Mouse (Mus musculus): ENCODE measurements around the gene Rbfox3. TPM values are rescaled to one million over a fixed set of nuclear protein-coding genes. Genes with fewer than 3 reads are reported as not detected.
A peak's percentile ranks its signal among the peaks of the same experiment; 100 is the strongest.

Rbfox3 gene
- polyA plus RNA-seq, 1 experiment from 2014 or later, result 69.3 TPM

GRCm38 (mm10) chr11:118479776-118480175, 431.6 kb downstream of the Rbfox3 start:
- Histone ChIP-seq H3K27ac (no peak overlapping the region), H3K9me3 (ENCODE audit: control insufficient read depth, low read length) (no peaks in the 10 kb centered on the region), H3K27me3 (ENCODE audit: control insufficient read depth, insufficient read depth, low read length) (no peaks in the 10 kb centered on the region), H3K4me1 (replicated peaks; ENCODE audit: control insufficient read depth, insufficient read depth, low read length) (0 out of 2 replicates have a peak, but pooled peaks cover 4% of the 10 kb centered on the region), H3K4me2 (replicated peaks) (no peak overlapping the region), H3K36me3 (replicated peaks; ENCODE audit: control insufficient read depth, insufficient read depth) (no peaks in the 10 kb centered on the region), H3K4me3 (replicated peaks; ENCODE audit: low read length) (no peak overlapping the region), H3K9ac (no peak overlapping the region)
- ATAC-seq (ENCODE audit: low FRiP score) (no peak), DNase-seq (ENCODE audit: low spot score) (no peak)
- 80% methylated on average over 12 of the region's 12 CpGs for WGBS

GRCm38 (mm10) chr11:118476396-118477373, 434.7 kb downstream of the Rbfox3 start, which contains the start of gene Engase:
Gene Engase (plus strand): TSS chr11:118476829.
- no peaks in the 10 kb centered on the region for H3K36me3 ChIP-seq (replicated peaks; ENCODE audit: control insufficient read depth, insufficient read depth)
- H3K27me3 ChIP-seq (ENCODE audit: control insufficient read depth, insufficient read depth, low read length), result no peaks in the 10 kb centered on the region
- peak within 1 kb of the TSS; percentile 63 for H3K4me3 ChIP-seq (replicated peaks; ENCODE audit: low read length)
- DNase-seq (ENCODE audit: low spot score), result peak; percentile 89
- H3K9ac ChIP-seq, result peak within 1 kb of the TSS; percentile 69
- peak within 1 kb of the TSS; percentile 10; the same call in 1 of the 2 replicates for H3K27ac ChIP-seq
- WGBS, result 1% methylated on average over 57 of the region's 57 CpGs
- peak; percentile 99 for ATAC-seq (ENCODE audit: low FRiP score)
- H3K4me1 ChIP-seq (replicated peaks; ENCODE audit: control insufficient read depth, insufficient read depth, low read length), result 0 out of 2 replicates have a peak, but pooled peaks cover 4% of the 10 kb centered on the region
- H3K4me2 ChIP-seq (replicated peaks), result peak within 1 kb of the TSS; percentile 67
- no peaks in the 10 kb centered on the region for H3K9me3 ChIP-seq (ENCODE audit: control insufficient read depth, low read length)

- Histone ChIP-seq H3K9me3 (ENCODE audit: control insufficient read depth, low read length) (no peaks in the 10 kb centered on the region), H3K36me3 (replicated peaks; ENCODE audit: control insufficient read depth, insufficient read depth) (no peaks in the 10 kb centered on the region), H3K4me3 (replicated peaks; ENCODE audit: low read length) (no peak overlapping the region), H3K9ac (no peak overlapping the region), H3K4me1 (replicated peaks; ENCODE audit: control insufficient read depth, insufficient read depth, low read length) (0 out of 2 replicates have a peak, but pooled peaks cover 4% of the 10 kb centered on the region), H3K27ac (no peak overlapping the region), H3K27me3 (ENCODE audit: control insufficient read depth, insufficient read depth, low read length) (no peaks in the 10 kb centered on the region), H3K4me2 (replicated peaks) (no peak overlapping the region)
- DNase-seq (ENCODE audit: low spot score) (no peak), ATAC-seq (ENCODE audit: low FRiP score) (no peak)
- 94% methylated on average over 7 of the region's 7 CpGs for WGBS
These were observed 435.8 kb downstream of the Rbfox3 start for GRCm38 (mm10) chr11:118475496-118476083.

- H3K4me2 ChIP-seq (replicated peaks), result no peak overlapping the region
- 83% methylated on average over 6 of the region's 6 CpGs for WGBS
- ATAC-seq (ENCODE audit: low FRiP score) (no peak), DNase-seq (ENCODE audit: low spot score) (no peak)
- H3K27me3 ChIP-seq (ENCODE audit: control insufficient read depth, insufficient read depth, low read length), result no peaks in the 10 kb centered on the region
- 0 out of 2 replicates have a peak, but pooled peaks cover 4% of the 10 kb centered on the region for H3K4me1 ChIP-seq (replicated peaks; ENCODE audit: control insufficient read depth, insufficient read depth, low read length)
- no peaks in the 10 kb centered on the region for H3K36me3 ChIP-seq (replicated peaks; ENCODE audit: control insufficient read depth, insufficient read depth)
- H3K27ac ChIP-seq, result no peak overlapping the region
- H3K9me3 ChIP-seq (ENCODE audit: control insufficient read depth, low read length), result no peaks in the 10 kb centered on the region
- H3K4me3 ChIP-seq (replicated peaks; ENCODE audit: low read length), result no peak overlapping the region
- no peak overlapping the region for H3K9ac ChIP-seq
These were observed 437.4 kb downstream of the Rbfox3 start for GRCm38 (mm10) chr11:118473842-118474500.

- ATAC-seq (ENCODE audit: low FRiP score) (no peak), DNase-seq (ENCODE audit: low spot score) (no peak)
- H3K4me1 ChIP-seq (replicated peaks; ENCODE audit: control insufficient read depth, insufficient read depth, low read length), result 0 out of 2 replicates have a peak, but pooled peaks cover 4% of the 10 kb centered on the region
- no peak overlapping the region for H3K4me2 ChIP-seq (replicated peaks)
- no peaks in the 10 kb centered on the region for H3K36me3 ChIP-seq (replicated peaks; ENCODE audit: control insufficient read depth, insufficient read depth)
- H3K9ac ChIP-seq, result no peak overlapping the region
- 87% methylated on average over 1 of the region's 1 CpGs for WGBS
- H3K27ac ChIP-seq, result no peak overlapping the region
- no peaks in the 10 kb centered on the region for H3K27me3 ChIP-seq (ENCODE audit: control insufficient read depth, insufficient read depth, low read length)
- H3K9me3 ChIP-seq (ENCODE audit: control insufficient read depth, low read length), result no peaks in the 10 kb centered on the region
- H3K4me3 ChIP-seq (replicated peaks; ENCODE audit: low read length), result no peak overlapping the region
These were observed 438.2 kb downstream of the Rbfox3 start for GRCm38 (mm10) chr11:118473161-118473560.

GRCm38 (mm10) chr11:118471676-118472075, 439.7 kb downstream of the Rbfox3 start:
- no peak overlapping the region for H3K4me2 ChIP-seq (replicated peaks)
- no peaks in the 10 kb centered on the region for H3K9me3 ChIP-seq (ENCODE audit: control insufficient read depth, low read length)
- no peak overlapping the region for H3K9ac ChIP-seq
- H3K4me3 ChIP-seq (replicated peaks; ENCODE audit: low read length), result no peak overlapping the region
- DNase-seq (ENCODE audit: low spot score) (no peak), ATAC-seq (ENCODE audit: low FRiP score) (no peak)
- H3K27ac ChIP-seq, result no peak overlapping the region
- no peaks in the 10 kb centered on the region for H3K27me3 ChIP-seq (ENCODE audit: control insufficient read depth, insufficient read depth, low read length)
- no peaks in the 10 kb centered on the region for H3K4me1 ChIP-seq (replicated peaks; ENCODE audit: control insufficient read depth, insufficient read depth, low read length)
- H3K36me3 ChIP-seq (replicated peaks; ENCODE audit: control insufficient read depth, insufficient read depth), result no peaks in the 10 kb centered on the region
- WGBS, result 54% methylated on average over 13 of the region's 13 CpGs

- no peak for ATAC-seq (ENCODE audit: low FRiP score)
- Histone ChIP-seq H3K27ac (peak overlapping the region; percentile 29), H3K9me3 (ENCODE audit: control insufficient read depth, low read length) (no peaks in the 10 kb centered on the region), H3K9ac (no peak overlapping the region), H3K36me3 (replicated peaks; ENCODE audit: control insufficient read depth, insufficient read depth) (no peaks in the 10 kb centered on the region), H3K4me3 (replicated peaks; ENCODE audit: low read length) (no peak overlapping the region), H3K4me1 (replicated peaks; ENCODE audit: control insufficient read depth, insufficient read depth, low read length) (no peaks in the 10 kb centered on the region), H3K27me3 (ENCODE audit: control insufficient read depth, insufficient read depth, low read length) (no peaks in the 10 kb centered on the region), H3K4me2 (replicated peaks) (no peak overlapping the region)
- 21% methylated on average over 12 of the region's 12 CpGs for WGBS
- peak; percentile 52 for DNase-seq (ENCODE audit: low spot score)
These were observed 441.0 kb downstream of the Rbfox3 start for GRCm38 (mm10) chr11:118470234-118470966.

- Histone ChIP-seq H3K36me3 (replicated peaks; ENCODE audit: control insufficient read depth, insufficient read depth) (no peaks in the 10 kb centered on the region), H3K4me3 (replicated peaks; ENCODE audit: low read length) (no peak overlapping the region), H3K9me3 (ENCODE audit: control insufficient read depth, low read length) (no peaks in the 10 kb centered on the region), H3K27ac (peak overlapping the region; percentile 29), H3K27me3 (ENCODE audit: control insufficient read depth, insufficient read depth, low read length) (no peaks in the 10 kb centered on the region), H3K9ac (no peak overlapping the region), H3K4me1 (replicated peaks; ENCODE audit: control insufficient read depth, insufficient read depth, low read length) (no peaks in the 10 kb centered on the region), H3K4me2 (replicated peaks) (no peak overlapping the region)
- ATAC-seq (ENCODE audit: low FRiP score) (no peak), DNase-seq (ENCODE audit: low spot score) (no peak)
- 75% methylated on average over 10 of the region's 10 CpGs for WGBS
These were observed 441.8 kb downstream of the Rbfox3 start for GRCm38 (mm10) chr11:118469509-118470160.

All from hindbrain, embryonic 14.5 days (tissue).